Mouse (Mus musculus): ENCODE measurements at regions not wholly inside any gene's neighbourhood (a gene's known extent, or its start where the extent isn't known, plus 50 kb on each side); places are given as distances from the start of the nearest gene placed in this dataset.

DNA sequence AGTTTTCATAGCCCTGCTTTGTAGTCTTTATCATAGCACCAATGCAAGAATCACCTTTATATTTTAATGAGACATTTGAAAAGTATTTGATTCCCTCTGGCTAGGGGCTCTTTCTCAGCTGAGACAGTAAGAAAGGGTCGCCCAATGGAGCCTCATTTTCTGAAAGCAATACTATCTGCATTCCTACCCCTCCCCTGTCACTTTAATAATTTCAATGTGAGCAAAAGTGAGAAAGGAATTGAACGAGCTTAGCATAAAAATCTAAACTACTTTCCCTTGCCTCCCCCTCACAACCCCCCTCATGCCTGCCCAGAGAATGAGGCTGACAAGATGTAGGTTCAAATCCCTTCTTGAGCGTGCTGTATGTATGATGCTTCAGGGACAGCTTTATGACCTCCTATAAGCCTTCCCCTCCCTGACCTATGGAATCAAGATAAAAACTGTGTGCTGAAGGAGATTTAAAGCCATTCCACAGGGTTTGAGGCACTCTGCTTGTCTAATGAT lies 266.6 kb downstream of the Fam49a start:
- DNase-seq: no peak
- intact Hi-C loops (cut with DNase I): no loop called here

- intact Hi-C loops (cut with DNase I): no loop called here
- DNase-seq: peak; percentile 41 to 46
Observed at GRCm38 (mm10) chr12:12527766-12528477, 266.0 kb downstream of the Fam49a start.

GRCm38 (mm10) chr12:12527366-12527765 lies 265.4 kb downstream of the Fam49a start:
- intact Hi-C loops (cut with DNase I): no loop called here
- peak; percentile 73 to 80 for DNase-seq

GRCm38 (mm10) chr12:12520311-12520852 lies 258.4 kb downstream of the Fam49a start:
- no peak for DNase-seq

DNA sequence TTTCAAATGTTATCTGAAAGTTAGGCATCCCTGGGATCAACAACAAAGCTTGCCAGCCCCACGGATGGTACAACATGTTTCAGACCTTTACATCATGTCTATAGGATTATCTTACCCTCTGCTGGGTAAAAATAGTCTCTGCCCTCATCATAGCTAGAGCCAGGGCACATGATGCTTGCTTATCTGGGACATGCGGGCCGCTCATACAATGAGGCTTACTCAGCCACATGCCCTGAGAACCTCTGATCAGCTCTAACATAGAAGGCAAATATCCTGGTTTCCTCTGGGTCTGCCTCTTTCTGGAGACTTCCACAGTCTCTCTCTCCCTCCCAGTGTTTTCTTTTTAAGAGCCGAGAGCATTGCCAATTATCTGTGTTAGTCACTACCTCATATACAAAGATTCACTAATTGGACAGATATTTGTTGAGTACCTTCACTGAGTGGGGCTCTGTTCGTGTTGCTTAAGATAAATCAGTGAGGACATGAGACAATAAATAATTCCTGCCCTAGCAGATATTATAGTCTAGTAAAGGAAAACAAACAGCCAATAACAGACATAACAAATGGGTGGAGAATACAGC lies 256.6 kb downstream of the Fam49a start:
- intact Hi-C loops (cut with DNase I): no loop called here
- DNase-seq: peak in 1 of 2 experiments; percentile 34

More at GRCm38 (mm10) chr12:12520311-12520852, 258.4 kb downstream of the Fam49a start:
- intact Hi-C loops (cut with DNase I): no loop called here

- no peak for DNase-seq
- intact Hi-C loops (cut with DNase I): no loop called here
Observed at GRCm38 (mm10) chr12:12517020-12517419, 255.1 kb downstream of the Fam49a start.

DNA sequence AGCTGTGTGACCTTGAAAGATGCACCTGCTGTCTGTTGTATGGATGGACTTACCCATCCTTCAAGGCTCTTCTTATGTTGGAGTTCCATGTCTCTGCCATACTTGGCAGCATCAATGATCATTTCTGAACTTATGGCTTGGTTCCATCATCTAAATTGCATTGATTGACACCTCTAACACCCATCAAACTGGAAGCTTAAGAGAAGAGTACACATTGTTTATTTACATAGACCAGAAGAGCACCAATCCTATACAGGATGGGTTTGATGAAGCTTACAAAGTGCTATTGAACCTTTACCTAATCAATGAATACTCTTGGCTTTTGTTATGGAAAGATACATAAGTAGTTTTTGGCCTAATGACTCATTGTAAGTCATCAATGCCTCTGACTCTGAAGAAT lies 248.8 kb downstream of the Fam49a start:
- DNase-seq: no peak

DNA sequence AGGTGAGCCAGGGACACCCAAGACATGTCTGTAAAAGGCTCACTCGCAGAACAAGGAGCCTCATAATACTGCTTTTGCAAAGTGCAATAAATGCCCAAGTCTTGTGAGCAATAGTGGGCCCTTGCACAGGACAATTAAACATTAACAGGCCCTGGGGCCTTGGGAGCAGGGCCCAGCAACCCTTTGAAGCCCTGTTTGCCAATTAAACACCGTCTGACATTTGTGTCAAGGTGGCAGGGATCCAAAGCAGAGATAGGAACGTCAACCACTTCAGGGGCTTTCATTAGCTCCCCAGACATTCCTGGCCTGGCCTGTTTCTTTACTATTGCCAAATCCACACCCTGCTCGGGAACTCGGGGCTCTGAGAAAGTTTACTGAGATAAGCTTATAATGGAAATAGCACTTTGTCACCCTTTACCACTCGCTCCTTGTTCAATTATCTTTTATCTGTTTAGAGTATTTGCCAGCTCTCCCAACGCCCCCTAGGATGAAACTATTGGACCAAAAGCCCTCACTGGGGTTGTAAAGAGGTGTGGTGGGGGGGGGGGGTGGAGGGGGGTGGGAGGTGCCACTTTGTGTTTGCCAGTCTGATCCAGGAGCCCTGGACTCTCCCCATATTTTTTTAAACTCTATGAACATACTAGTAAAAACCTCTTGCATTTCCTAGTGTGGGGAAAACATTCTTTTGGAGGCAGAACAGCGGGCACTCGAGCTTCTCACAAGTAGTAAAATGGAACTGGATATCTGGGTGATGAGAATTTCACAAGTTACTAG lies 247.4 kb downstream of the Fam49a start:
- DNase-seq: peak; percentile 64 to 74
- intact Hi-C loops (cut with DNase I): no loop called here

More for the DNA sequence above, 248.8 kb downstream of the Fam49a start:
- intact Hi-C loops (cut with DNase I): no loop called here

GRCm38 (mm10) chr12:12508487-12509125 lies 246.7 kb downstream of the Fam49a start:
- DNase-seq: no peak
- intact Hi-C loops (cut with DNase I): no loop called here

DNA sequence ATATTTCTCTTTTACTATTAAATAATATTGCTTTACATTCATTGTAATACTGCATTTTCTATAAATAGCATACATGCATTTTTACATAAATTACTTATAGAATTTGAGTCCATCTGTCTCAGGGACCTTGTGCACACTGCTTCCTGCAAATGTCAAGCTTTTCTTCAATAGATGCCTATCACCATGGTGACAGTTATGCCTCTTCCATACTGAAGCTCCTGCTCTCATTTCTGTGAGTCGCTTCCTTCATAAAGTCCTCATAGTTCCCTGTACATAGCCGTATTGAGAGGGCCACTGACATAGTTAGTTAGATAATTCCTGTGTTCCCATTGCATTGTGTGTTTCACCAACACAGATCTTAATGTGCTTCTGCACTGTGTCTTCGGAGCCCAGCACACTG lies 244.7 kb downstream of the Fam49a start:
- no peak for DNase-seq
- intact Hi-C loops (cut with DNase I): no loop called here

DNA sequence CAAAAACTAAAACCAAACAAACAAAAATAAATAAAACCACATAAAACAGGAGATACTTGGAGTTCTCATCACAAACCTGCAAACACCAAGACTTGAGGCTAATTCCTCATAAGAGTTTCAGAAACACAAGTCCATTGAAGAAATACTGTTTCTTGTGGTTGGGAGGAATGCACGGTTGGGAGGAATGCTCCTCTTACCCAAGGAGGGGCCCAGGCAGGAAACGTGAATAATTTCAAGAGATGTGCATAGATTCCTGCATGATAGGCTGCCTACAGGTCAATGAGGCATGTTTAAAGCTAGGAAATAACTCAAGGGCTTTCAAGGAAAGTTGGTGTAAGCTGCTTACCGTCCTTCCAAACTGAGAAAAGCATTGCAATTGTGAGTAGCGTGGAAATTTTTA lies 243.7 kb downstream of the Fam49a start:
- DNase-seq: no peak
- intact Hi-C loops (cut with DNase I): no loop called here

- intact Hi-C loops (cut with DNase I): no loop called here
- no peak for DNase-seq
Observed at GRCm38 (mm10) chr12:12499903-12500302, 238.0 kb downstream of the Fam49a start.

- no peak for DNase-seq
- intact Hi-C loops (cut with DNase I): no loop called here
Observed at GRCm38 (mm10) chr12:12498621-12499020, 236.7 kb downstream of the Fam49a start.

DNA sequence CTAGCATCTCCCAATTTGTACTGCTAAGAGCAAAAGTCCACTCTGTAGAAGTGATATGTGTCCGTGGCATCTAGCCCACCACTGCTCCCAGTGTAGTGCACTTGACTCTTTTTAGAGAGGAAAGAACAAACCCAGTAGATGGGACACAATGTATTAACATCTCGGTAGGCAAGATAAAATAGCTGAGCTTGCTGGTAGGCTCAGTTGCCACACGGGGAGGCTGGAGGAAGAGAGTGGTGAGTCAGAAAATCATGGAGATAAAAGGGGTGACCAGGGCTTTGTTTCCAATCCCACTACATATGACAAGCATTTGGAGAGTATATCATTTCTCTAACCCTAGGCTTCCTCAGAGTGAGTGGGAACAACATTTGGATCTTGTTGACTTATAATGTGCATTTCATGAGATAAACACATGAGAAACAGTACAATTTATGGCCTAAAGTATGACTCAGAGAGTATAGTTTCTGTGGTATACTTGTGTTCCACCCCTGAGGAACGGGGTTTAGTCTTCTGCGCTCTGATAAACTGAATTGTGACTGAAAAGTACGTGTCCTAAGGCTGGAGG lies 235.4 kb downstream of the Fam49a start:
- intact Hi-C loops (cut with DNase I): no loop called here
- no peak for DNase-seq

DNA sequence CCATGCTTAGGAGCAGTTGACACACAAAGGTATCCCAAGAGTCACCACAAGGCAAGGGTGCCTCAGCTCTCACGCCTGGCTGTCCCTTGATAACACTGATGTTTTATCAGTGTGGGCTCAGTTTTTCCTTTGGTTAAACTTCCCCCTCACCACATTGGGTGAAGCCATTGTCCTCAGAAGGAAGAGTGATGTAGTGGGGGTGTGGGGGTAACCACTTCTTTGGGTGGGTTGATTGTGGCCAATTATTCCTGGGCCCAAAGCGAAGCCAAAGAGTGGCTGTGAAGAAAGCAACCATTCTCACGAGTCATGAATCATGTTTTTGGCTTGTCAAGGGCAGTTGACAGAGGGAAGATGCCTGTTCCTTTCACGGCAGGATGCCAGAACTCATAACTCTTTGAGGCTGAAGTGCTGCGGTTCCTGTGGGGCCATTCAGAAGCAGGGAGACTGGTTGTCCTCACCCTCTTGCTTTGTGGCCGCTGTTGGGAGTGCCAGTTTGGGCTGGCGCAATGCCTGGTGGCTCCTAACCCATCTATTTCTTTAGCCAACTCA lies 234.7 kb downstream of the Fam49a start:
- peak; percentile 67 to 68 for DNase-seq
- intact Hi-C loops (cut with DNase I): no loop called here

DNA sequence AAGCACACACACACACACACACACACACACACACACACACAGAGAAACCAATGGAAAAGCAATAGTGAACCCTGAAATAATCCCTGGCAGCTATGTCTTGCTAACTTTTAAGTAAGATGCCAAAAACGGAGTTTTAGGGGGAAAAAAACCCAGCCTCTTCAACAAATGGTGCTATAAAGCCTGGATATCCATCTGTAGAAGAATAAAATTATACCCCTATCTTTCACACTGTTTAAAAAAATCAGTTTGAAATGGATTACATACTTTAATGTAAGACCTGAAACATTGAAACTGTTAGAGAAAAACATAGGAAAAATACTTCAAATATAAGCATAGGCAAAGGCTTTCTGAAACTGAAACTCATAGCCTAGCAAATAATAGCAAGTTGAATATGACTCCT lies 228.2 kb downstream of the Fam49a start:
- DNase-seq: no peak
- intact Hi-C loops (cut with DNase I): no loop called here

DNA sequence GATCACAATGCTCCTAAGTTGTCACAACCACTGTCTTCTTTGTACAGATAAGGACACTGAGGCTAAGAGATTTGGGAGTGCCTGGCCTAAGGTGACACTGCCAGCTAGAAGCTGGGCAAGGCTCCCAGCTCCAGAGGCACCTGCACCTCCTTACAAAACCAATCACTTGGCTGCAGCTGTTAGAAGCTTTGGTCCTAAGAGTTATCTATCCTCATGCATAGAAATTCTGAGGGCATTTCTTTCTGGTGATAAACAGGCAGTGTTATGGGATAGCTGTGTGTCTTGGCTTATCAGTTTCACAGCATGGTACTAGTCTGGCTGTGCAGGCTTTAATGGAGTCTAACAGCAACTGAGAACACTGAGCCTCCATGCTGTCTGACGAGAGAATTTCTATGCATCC lies 226.2 kb downstream of the Fam49a start:
- intact Hi-C loops (cut with DNase I): no loop called here
- no peak for DNase-seq

DNA sequence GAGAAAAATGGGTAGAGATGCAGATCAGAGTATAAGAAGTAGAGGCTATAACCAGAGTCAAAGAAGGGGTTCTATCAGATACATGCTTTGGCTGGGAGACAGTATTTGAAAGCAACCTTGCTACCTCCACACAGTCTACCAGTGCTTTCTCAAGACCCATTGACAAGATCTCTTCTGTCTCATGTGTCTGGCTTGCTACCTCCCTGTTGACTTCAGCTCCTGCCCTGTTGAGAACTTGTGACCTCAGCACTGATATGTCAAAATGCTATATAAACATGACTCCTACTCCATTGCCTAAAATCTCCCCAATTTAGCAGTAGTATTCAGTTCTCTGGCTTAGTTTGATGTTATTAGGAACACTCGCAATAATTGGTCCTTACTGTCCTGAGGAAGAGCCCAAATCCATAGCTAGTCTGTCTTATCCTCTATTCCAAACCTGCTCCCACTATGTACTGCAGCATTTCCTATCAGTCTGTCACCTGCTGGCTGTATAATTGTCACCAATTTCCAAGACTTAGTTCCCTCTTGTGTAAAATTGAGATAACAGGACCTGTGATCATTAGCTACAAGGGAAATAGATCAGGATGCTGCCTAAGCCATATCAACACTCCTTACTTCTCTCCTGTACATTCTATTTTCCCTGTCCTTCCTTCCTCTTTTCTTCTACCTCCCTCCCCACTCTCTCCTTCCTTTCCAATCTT lies 224.9 kb downstream of the Fam49a start:
- no peak for DNase-seq
- intact Hi-C loops (cut with DNase I): no loop called here

- no peak for DNase-seq
- intact Hi-C loops (cut with DNase I): no loop called here
Observed at GRCm38 (mm10) chr12:12484921-12485680, 223.2 kb downstream of the Fam49a start.

All from heart, postnatal 10 days (tissue).